In the genomic region with DNA sequence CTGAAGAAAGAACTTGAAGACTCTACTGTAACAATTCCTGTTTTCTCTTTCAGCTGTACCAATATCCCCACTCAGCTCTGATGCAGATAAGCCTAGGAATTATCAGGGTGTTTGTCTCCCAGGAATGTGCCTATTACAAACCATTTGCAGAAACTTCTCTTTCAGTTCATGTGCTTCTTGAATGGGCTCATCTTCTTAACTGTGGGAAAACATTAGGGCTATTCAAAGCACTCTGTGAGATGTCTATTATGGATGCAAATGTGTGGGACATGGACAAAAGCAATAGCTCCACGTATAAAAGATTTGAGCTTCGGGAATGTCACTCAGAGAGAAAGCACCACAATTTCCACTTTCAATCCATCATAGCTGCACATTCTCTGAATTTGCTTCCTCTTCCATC, we compare ENCODE assay signal across 27 mouse cellular contexts.
"Had no signal": no experiment of that assay in that cellular context is flagged by ENCODE, and none has a peak within 500 bp of the region (broad histone marks: within the 10 kb centered on the region; RNA-seq: fewer than 3 reads in every experiment).

No protein-coding gene starts in this region.

- H3K27me3 ChIP-seq: heart, embryonic 12.5 days; hindbrain, embryonic 12.5 days; intestine, embryonic 15.5 days; limb, embryonic 12.5 days; liver, embryonic 13.5 days; liver, embryonic 15.5 days had no signal

- H3K9me3 ChIP-seq: heart, embryonic 10.5 days; heart, embryonic 12.5 days; hindbrain, embryonic 10.5 days; hindbrain, embryonic 12.5 days; intestine, embryonic 15.5 days; limb, embryonic 10.5 days; limb, embryonic 12.5 days; liver, embryonic 13.5 days; liver, embryonic 15.5 days had no signal

- H3K9ac ChIP-seq: heart, embryonic 12.5 days; hindbrain, embryonic 12.5 days; hindbrain, embryonic 14.5 days; intestine, embryonic 15.5 days; limb, embryonic 12.5 days; liver, embryonic 13.5 days; liver, embryonic 15.5 days had no signal

- H3K36me3 ChIP-seq: heart, embryonic 10.5 days; heart, embryonic 12.5 days; hindbrain, embryonic 10.5 days; hindbrain, embryonic 12.5 days; intestine, embryonic 15.5 days; limb, embryonic 10.5 days; limb, embryonic 12.5 days; liver, embryonic 13.5 days; liver, embryonic 15.5 days had no signal

- ATAC-seq: hindbrain, embryonic 16.5 days; inflammation-experienced regulatory T-cells, adult 6 months; intestine, embryonic 15.5 days; intestine, postnatal 0 days had no signal

- H3K4me1 ChIP-seq: heart, embryonic 10.5 days; heart, embryonic 12.5 days; hindbrain, embryonic 12.5 days; intestine, embryonic 15.5 days; limb, embryonic 10.5 days; limb, embryonic 12.5 days; liver, embryonic 13.5 days; liver, embryonic 15.5 days had no signal

- H3K27ac ChIP-seq: heart, embryonic 10.5 days; hindbrain, embryonic 10.5 days; hindbrain, embryonic 12.5 days; hindbrain, embryonic 14.5 days; intestine, embryonic 15.5 days; layer of hippocampus, adult 2 months; left cerebral cortex, adult 2 months; limb, embryonic 10.5 days; limb, embryonic 12.5 days; liver, embryonic 13.5 days; liver, embryonic 15.5 days had no signal

- H3K4me2 ChIP-seq: heart, embryonic 12.5 days; hindbrain, embryonic 12.5 days; hindbrain, embryonic 14.5 days; intestine, embryonic 15.5 days; limb, embryonic 12.5 days; liver, embryonic 11.5 days; liver, embryonic 13.5 days; liver, embryonic 15.5 days had no signal

- DNase-seq: gastrocnemius, postnatal 10 days; gastrocnemius, postnatal 25 days; heart, adult 18-20 months; heart, postnatal 10 days; heart, postnatal 4 days; kidney, adult 18-20 months; kidney, adult 8-10 months; kidney, postnatal 10 days; kidney, postnatal 25 days; kidney, postnatal 4 days; liver; liver, embryonic 13.5 days had no signal

- H3K4me3 ChIP-seq: heart, embryonic 10.5 days; heart, embryonic 12.5 days; hindbrain, embryonic 10.5 days; hindbrain, embryonic 12.5 days; intestine, embryonic 15.5 days; layer of hippocampus, adult 2 months; left cerebral cortex, adult 2 months; limb, embryonic 10.5 days; limb, embryonic 12.5 days; liver, embryonic 13.5 days; liver, embryonic 15.5 days had no signal
